Mouse (Mus musculus): ENCODE data around the gene Plscr2.

DNA sequence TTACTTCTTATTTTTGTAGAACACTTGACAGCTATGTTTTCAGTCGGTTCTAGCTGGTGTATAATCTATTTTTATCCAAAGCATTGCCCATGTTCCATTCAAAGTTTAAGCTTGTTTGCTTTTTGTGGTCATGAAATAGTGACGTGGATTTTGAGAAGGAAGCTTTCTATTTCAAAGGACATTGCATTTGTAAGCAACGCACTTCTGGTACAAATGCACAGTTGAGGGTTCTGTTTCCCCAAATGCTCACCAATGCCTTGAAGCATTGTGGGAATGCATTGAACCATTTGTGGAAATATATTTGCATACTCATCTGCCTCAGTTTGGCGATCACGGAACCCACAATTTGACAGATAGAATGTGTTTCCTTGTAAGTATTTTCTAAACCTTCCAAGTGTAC, 22.7 kb upstream of the Plscr2 start:
- TF ChIP-seq CTCF (IDR thresholded peaks at IDR 0.05; ENCODE audit: insufficient read depth, low read length) (no peak), POLR2A (IDR thresholded peaks at IDR 0.05; ENCODE audit: borderline replicate concordance, extremely low read depth, low read depth, low read length) (no peak)

Measured in lung, adult 2 months (tissue).